Mouse (Mus musculus) G1E (cell line): ENCODE measurements at regions not wholly inside any gene's neighbourhood (a gene's known extent, or its start where the extent isn't known, plus 50 kb on each side); places are given as distances from the start of the nearest gene placed in this dataset.

Experiments
- CTCF ChIP-seq: IDR thresholded peaks from 2 replicates; pipeline ENCODE4 v1.5.1; 2012; ENCODE audit warnings: low read depth, low read length, inconsistent platforms, mixed read lengths
- GATA1 ChIP-seq: IDR thresholded peaks from 2 replicates; pipeline ENCODE4 v1.6.1; 2012; ENCODE audit warnings: borderline replicate concordance, low read length, inconsistent platforms, mixed read lengths
- POLR2AphosphoS5 ChIP-seq: IDR thresholded peaks from 2 replicates; pipeline ENCODE4 v1.6.1; 2012; ENCODE audit warnings: low read depth, low read length, inconsistent platforms; ENCODE audit not compliant: insufficient replicate concordance
- TAL1 ChIP-seq: conservative IDR thresholded peaks from 2 replicates; pipeline ENCODE4 v1.6.1; 2012; ENCODE audit warnings: low read depth, low read length, inconsistent platforms, mixed read lengths

DNA sequence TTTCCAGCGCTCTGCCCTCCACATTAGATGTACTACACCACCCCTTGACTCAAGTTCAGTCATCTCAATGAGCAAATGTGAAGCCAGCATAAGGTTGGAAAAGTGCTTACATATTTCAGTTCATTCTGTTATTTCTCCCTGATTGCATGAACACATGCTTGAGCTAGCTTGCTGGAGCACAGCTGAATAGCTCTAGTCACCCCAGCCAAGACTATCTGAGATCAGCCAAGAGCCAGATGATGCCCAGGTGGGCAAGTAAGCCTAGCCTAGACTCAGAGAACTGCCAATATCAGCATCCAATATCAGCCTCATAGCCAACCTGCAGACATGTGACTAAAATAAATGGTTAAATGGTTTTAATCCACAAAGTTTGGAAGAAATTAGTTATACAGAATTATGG is 484.6 kb upstream of the Rag2 start:
- TF ChIP-seq CTCF (no peak), POLR2AphosphoS5 (no peak), TAL1 (no peak), GATA1 (no peak)
